Mouse (Mus musculus) spleen, adult 18-20 months (tissue): ENCODE data around the gene Ints14.
A peak's percentile ranks its signal among the peaks of the same experiment; 100 is the strongest.

Source experiments
- DNase-seq, 2 experiments: peaks; one replicate each; pipeline ENCODE4 v3.0.0; 2022; ENCODE audit warnings: mixed read lengths in 2 of 2

Gene Ints14

DNA sequence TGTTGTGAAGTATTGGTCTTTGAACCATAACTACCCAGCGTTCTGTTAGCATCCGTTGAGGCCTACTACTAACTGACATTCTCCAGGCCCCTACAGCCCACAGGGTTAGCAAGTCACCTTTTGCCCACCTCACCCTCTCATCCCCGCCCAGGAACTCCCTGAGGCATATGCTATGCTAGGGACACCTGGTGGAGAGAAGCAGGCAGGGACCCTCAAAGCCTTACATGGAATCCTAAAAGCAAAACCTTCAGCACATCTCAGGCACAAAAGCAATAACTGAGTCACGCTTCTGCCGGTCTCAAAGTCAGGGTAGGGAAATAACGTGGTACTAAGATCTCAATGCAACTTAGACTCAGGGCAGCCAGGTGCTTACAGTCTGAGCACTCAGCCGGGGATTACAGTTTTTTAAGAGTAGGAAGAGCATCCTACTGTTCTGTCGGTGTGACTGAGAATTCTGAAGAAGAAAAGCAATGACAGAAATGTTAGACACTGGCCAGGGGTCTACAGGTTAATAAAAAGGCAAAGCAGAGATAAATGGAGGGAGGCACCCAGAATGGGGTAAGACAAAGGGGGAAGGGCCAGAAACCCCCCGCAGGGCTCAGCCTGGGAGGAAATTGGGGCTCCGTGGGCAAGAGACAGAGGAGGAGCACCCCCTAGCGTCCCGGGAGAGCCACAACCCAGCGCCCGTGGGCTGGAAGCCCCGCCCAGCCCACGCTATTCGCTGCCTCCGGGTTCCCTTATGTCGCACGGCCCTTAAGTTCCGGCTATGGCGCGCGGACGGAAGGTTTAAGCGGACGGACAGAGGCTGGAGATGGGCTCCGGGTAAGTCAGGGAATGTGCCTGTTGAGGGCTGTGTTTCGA, at the start of gene Ints14:
TSS of gene Ints14 (plus strand) at position 789 of the 861 bp plus-strand sequence.
- DNase-seq, result peak; percentile 88 to 97

- no peak for DNase-seq
These were observed 47.3 kb upstream of the Ints14 start for GRCm38 (mm10) chr9:64913406-64913805.

GRCm38 (mm10) chr9:64913973-64914372, 46.7 kb upstream of the Ints14 start:
- DNase-seq, result no peak

- DNase-seq, result no peak
These were observed 46.1 kb upstream of the Ints14 start for GRCm38 (mm10) chr9:64914629-64915028.

GRCm38 (mm10) chr9:64918560-64918959, 42.1 kb upstream of the Ints14 start:
- no peak for DNase-seq

DNA sequence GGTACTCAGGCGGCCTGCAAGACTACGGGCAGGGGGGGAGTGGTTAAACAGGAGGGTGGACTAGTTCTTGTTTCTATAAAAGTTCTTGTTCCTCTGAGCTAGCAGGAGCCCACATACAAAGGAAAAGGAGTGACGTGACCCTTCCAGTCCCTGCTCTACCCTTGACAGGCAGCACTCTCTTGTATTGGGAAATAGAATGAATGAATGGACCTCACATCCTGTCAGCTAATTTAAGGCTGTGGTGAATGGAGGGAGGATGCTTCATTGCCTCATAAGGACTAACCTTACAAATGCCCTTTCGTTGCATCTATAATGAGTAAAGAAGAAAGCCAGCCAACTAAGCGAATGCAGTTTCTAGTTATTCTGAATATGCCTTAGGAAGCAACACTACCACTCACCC, 34.9 kb upstream of the Ints14 start:
- no peak for DNase-seq

- DNase-seq, result no peak
These were observed 34.3 kb upstream of the Ints14 start for GRCm38 (mm10) chr9:64926201-64926991.

GRCm38 (mm10) chr9:64930256-64930655, 30.4 kb upstream of the Ints14 start:
- DNase-seq, result no peak

GRCm38 (mm10) chr9:64931751-64932610, 28.7 kb upstream of the Ints14 start:
- DNase-seq, result no peak

GRCm38 (mm10) chr9:64934015-64934754, 26.5 kb upstream of the Ints14 start:
- no peak for DNase-seq

DNA sequence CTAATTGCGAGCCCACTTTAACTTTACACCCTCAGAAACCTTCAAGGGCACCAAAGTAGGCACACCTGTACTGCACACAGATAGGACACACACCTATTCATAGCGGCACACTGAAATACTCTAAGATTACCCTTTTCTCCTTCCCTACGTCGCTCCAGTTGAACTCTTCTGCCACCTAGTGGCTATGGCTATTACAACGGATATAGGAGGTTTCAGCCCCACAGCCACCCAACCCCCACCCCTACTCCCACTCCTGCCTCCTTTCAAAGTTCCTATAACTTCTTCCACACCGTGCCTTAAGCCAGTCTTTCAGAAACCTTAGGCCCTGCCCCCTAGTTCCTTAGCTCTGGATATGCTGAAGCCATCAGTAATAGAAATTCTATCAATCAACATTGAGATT, 24.2 kb upstream of the Ints14 start:
- peak in 1 of 2 experiments; percentile 58 for DNase-seq

DNA sequence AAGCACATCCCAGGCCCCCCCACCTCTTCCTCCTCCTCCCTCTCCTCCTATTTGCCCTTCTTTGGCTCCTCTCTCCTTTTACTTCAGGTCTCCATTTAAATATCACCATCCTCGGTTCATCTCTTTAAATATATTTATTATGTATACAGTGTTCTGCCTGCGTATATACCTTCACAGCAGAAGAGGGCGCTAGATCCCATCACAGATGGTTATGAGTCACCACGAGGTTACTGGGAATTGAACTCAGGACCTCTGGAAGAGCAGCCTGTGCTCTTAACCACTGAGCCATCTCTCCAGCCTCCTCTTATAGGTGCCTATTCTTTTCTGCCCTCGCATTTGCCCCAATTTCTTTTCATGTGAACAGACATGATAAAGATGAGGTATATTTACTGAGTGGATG, 23.2 kb upstream of the Ints14 start:
- DNase-seq, result no peak

DNA sequence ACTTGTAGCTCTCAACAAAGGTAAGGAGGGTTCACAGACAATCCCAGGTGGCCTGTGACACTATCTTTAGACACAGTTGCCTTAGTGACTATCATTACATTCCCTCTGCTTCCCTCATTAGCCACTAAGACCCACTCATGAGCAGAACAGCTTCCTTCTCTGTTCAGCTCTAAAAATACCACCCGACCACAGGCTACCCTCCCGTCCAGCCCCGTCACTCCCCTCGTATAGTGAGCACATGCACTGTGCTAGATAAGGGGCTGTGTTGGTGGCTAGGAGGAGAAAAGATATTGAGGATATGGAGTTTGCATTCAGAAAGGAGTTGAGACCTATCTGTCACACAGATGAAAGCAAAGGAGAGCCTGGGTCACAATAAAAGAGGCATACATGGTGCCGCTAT, 22.2 kb upstream of the Ints14 start:
- no peak for DNase-seq

- no peak for DNase-seq
These were observed 21.4 kb upstream of the Ints14 start for GRCm38 (mm10) chr9:64939281-64939680.

GRCm38 (mm10) chr9:64939790-64940189, 20.9 kb upstream of the Ints14 start:
- no peak for DNase-seq

DNA sequence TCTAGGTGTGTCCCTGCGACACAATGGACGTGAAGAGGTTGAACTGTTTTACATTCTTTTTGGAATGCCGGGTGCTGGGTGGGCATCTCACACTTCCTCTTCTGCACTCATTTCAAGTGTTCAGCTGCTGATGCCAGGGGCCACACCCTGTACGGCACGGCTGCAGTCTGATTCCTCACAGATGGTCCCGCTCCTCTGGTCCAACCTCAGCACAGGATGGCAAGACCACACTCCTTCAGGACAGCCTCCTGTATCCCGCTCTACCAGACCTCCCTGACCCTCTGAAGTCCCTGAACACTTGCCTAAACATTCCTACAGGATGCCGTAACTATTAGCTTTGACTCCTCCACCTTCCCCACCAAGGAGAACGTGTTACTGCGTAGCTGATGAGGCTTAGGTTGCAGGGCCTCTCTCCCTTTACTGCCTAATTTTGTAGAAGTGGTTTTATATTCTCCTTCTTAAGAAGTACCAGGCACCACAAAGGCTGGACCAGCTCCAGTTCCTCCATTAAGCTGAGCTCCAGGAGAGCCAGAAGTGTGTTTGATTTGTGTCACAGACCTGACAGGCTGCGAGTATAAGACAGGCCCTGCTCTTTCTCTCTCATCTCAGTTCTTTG, 19.9 kb upstream of the Ints14 start:
- no peak for DNase-seq

DNA sequence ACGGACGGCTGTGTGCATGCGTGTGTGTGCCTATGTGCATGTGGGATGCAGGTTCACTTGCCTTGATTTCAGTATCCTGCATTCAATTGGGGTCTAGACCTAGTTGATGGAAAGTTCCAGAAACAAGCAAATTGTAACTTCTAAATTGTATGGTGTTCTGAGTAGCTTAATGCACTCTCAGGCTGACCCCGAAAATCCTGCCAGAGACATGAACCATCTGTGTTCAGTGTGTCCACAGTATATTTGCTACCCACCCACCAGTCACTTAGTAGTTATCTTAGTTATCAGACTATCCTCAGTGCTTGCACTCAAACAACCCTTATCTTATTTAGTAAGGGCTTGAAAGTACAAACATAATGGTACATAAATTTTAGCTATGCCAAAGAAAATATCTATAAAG, 19.1 kb upstream of the Ints14 start:
- DNase-seq, result no peak

DNA sequence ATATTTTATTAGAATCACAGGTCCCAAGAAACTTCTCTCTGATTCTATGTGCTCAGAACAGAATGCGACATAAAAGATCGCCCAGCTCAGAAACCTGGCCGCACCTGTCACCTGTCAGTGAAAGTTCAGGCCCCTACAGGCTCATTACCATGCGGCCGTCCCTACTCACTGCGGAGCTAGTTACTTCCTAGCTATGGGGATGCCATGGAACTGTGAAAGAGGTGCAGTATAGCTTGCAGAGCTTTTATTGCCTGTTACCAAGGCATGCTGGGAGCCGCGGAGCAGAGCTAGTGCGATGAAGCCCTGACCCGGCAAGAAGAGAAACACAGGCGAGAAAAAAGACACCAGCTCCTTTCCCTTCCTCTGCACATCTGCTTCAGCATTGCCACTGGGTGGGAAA, 16.7 kb upstream of the Ints14 start:
- DNase-seq, result no peak

DNA sequence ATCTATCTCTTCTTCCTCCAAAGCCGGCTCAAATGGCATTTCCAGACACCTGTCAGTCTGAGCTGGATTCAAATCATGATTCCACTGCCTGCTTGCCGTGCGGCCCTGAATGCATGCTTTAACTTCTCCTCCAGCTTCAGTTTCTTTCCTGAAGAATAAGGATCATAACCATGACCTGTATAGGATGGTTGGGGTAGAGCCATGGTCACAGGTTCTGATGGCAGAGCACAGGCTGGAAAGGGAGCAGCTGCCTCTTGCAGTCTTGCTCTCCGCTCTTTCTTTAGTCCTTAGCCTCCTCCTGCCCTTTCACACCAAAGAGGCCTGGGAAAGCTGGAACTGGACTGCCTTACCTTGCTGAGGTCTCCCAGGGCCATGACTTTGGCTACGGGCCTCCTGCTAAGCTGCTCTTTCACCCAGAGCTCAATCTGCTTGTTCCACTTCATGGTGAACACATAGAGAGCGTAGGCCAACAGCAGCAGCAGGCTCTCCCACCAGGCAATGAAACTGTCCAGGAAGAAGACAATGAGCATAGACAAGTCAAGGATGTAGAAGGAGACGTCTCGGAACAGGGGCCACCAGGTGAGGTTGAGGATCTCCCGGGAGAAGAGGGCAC, 13.1 kb upstream of the Ints14 start:
- DNase-seq, result no peak

DNA sequence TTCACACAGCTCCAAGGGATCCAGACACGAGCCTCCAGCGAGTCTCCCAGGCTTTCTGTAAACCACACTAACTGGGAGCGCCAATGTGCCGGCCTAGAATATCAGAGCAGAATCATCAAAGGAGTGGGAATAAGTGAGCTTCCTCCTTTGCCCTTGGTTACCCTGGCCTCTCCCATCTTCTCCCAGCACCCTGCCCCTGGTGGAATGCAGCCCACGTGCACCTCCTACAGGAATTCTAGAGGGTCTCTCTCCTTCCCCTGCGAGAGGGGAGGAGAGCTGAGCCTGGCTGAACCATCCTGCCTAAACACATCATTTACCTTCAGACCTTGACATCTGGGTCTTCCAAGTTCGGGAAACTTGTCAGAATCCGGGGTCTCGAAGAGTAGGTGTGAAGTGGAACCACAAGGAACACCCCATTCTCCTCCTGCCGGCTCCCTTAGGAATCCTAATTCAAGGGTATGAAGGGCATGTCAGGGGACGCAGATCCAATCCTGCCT, 9.5 kb upstream of the Ints14 start, which contains the start of gene Slc24a1:
TSS of gene Slc24a1 (minus strand) at position 447 of the 497 bp plus-strand sequence.
- DNase-seq, result no peak

GRCm38 (mm10) chr9:64952055-64952454, 8.7 kb upstream of the Ints14 start:
- DNase-seq, result no peak
